Mouse (Mus musculus): ENCODE measurements around the gene Dnttip2.

Dnttip2 gene

GRCm38 (mm10) chr3:122330484-122330883 is 56.3 kb downstream of the Dnttip2 start:
- in situ Hi-C loops (cut with MboI, MseI) = no loop called here

GRCm38 (mm10) chr3:122333493-122333892 is 59.3 kb downstream of the Dnttip2 start:
- in situ Hi-C loops (cut with MboI, MseI) = no loop called here

- in situ Hi-C loops (cut with MboI, MseI) = no loop called here
These were observed 59.7 kb downstream of the Dnttip2 start for GRCm38 (mm10) chr3:122333902-122334301.

- in situ Hi-C loops (cut with MboI, MseI) = no loop called here
These were observed 60.2 kb downstream of the Dnttip2 start for GRCm38 (mm10) chr3:122334375-122334774.

Measured in T-helper 1 cell (primary cell).